Mouse (Mus musculus) megakaryocyte, embryonic 14.5 days (primary cell): ENCODE measurements around the gene Gipc1.

ENCODE experiments used
- FLI1 ChIP-seq: IDR thresholded peaks from 2 replicates; pipeline ENCODE4 v1.6.1; 2012; ENCODE audit warnings: low read length, inconsistent platforms, mixed read lengths
- GATA1 ChIP-seq: IDR thresholded peaks from 3 replicates; pipeline ENCODE4 v1.6.1; 2012; ENCODE audit warnings: mixed read lengths, low read length, inconsistent platforms, borderline replicate concordance

DNA sequence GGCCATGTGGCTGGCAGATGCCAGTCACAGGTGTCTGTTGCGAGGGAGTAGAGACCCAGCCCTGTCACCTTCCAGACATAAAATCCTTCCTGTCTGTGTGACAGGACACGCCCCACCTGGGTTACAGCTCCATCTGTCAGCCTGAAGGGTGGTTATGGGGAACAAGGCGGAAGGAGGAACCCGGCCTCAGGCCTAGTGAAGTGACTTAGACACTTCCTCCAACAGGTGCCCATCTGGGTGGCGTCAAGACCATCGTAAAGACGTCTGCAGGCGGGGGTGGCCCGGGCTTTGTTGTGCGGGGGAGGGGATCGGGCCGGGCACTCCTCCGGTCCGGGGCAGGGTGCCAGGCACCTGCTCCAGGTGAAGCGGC is 45.8 kb downstream of the Gipc1 start:
- no peak for TF ChIP-seq GATA1
- no peak for TF ChIP-seq FLI1
